Mouse (Mus musculus) kidney, adult 18-20 months (tissue): Measurements from ENCODE around the gene Suox.
"Not testable (repeated sequence)": the region's sequence is repeated elsewhere in the genome, so short reads cannot be mapped to it uniquely, and the experiment has no call there.

Source experiments
- DNase-seq: peaks from one replicate; pipeline ENCODE4 v3.0.0; 2021

Suox gene

DNA sequence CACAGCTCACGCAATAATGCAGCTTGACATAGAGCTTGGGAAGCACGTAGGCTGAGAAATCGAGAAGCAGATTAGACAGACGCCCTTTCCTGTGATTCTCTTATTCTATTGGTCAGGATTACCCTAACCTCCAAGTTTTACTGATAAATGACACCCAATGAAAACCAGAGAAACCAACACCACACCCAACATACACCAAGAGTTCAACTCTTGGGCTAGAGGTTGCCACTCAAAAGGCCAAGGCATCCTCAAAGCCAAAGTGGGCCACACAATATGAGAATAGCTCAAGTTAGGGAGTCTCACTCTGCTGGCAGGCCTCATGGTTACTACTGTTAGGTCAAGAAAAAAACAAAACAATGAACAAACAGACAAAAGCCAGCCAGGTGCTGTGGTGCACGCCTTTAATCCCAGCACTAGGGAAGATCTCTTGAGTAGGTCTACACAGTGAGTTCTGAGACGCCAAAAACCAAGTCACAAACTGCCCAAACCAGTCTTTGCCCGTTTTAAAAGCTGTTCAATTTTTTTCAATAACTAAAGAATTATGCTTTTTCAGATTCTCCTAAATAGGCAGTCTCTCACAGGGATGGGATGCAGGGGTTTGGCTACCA lies 48.5 kb downstream of the Suox start:
- DNase-seq: no peak

DNA sequence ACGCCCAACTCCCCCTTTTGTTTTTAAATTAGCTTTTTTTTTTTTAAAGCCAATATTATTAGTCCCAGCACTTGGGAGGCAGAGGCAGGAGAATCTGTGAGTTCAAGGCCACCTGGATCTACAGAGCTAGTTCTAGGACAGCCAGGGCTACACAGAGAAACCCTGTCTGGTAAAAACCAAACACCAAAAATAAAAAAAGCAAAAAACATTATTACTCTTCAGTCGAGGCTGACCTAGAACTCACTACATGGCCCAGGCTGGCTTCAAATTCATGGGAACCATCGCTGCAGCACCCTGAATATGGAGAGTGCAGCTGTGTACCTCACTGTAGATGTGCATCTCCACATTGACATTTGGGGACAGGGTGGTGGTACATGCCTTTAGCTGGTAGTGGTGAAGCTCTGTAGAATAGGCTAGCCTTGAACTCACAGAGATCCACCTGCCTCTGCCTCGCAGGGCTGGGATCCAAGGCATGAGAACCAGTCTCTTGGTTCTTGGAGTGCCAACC lies 50.7 kb downstream of the Suox start:
- DNase-seq: not testable (repeated sequence)

DNA sequence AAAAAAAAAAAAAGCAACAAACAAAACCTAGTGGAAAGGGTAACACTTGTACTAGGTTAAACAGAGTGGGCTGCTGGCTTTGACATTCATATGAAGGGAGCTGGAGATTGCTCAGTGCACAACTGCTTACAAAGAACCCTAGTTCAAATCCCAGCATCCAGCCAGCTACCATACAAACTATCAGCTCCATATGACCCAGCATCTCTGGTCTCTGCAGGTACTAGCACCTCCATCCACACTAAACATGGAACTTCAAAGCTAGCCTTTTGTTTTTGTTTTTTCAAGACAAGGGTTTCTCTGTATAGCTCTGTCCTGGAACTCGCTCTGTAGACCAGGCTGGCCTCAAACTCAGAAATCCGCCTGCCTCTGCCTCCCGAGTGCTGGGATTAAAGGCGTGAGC lies 51.2 kb downstream of the Suox start:
- no peak for DNase-seq

DNA sequence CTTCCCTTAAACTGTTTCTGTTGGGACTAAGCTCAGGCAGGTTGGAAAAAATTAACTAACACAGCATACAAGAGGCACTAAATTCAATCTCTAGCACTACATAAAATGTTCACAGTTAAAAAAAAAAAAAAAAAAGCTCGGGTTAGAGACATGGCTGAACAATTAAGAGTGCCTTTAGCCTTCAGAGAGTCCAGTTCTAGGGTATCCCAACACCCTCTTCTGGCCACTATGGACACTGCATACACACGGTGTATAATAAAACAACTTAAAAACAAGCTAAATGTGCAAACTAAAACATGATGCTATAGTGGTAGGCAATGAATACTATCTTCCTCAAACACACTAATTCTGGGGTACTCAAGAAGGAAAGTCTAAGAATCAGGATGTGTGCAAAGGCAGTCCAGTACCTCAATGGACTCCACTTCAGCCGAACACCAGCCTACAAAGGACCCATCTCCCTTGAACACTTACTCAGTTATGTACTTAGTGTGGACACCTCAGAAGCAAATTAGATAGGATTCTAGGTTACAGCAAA lies 51.8 kb downstream of the Suox start:
- DNase-seq: no peak

DNA sequence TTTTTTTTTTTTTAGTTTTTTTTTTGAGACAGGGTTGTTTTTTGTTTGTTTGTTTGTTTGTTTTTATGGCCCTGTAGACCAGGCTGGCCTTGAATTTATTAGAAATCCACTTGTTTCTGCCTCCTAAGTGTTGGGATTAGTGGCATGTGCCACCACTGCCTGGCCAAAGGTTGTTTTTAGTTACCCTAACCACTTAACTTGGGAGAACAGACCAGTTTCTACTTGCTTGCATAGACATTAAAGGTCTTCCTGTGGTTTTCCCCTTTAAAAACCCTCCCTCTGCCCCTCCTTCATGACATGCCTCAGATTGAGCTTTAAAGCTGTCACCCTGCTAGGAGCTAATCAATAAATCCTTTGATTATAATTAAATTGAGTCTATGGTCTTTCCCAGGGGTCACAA lies 53.6 kb downstream of the Suox start:
- DNase-seq: no peak
